Mouse (Mus musculus) megakaryocyte, embryonic 14.5 days (primary cell): Measurements from ENCODE around the gene Col6a6.

Source experiments
- FLI1 ChIP-seq: IDR thresholded peaks from 2 replicates; pipeline ENCODE4 v1.6.1; 2012; ENCODE audit warnings: low read length, inconsistent platforms, mixed read lengths
- GATA1 ChIP-seq: IDR thresholded peaks from 3 replicates; pipeline ENCODE4 v1.6.1; 2012; ENCODE audit warnings: mixed read lengths, low read length, inconsistent platforms, borderline replicate concordance

DNA sequence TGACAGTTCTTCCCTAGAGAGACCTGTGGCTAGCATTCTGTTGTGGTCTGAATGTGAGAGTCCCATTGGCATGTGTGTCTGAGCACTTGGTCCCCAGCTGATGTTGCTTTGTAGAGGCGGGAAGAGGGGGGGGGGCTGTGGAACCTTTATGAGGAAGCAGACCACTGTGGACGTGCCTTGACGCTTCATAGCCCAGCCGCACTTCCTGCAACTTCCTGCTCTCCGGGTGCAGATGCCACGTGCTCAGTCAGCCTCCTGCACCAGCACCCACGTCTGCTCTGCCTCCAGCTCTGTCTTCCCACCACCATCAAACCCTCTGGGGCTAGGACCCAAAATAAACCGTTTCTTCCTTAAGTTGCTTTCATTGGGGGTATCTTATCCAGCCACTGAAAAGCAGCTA, 24.5 kb downstream of the Col6a6 start:
- TF ChIP-seq GATA1, result no peak
- TF ChIP-seq FLI1, result no peak
